Mouse (Mus musculus) liver, adult 2 months (tissue): Measurements from ENCODE around the gene Dpysl5.

Experiments
- CTCF ChIP-seq: fragments of 200-500 bp; IDR thresholded peaks from 2 replicates; pipeline ENCODE4 v1.5.1; 2011; ENCODE audit warnings: low read depth, low read length, control low read depth
- POLR2A ChIP-seq: fragments of 200-500 bp; IDR thresholded peaks from 2 replicates; pipeline ENCODE4 v1.6.1; 2011; ENCODE audit warnings: low read length, control low read depth; ENCODE audit not compliant: insufficient read depth; ENCODE audit errors: extremely low read depth

- TF ChIP-seq POLR2A, result no peak
- TF ChIP-seq CTCF, result no peak
Measured at GRCm38 (mm10) chr5:30787381-30787780, 76.0 kb downstream of the Dpysl5 start.
